Mouse (Mus musculus) liver, embryonic 14.5 days (tissue): ENCODE measurements at regions not wholly inside any gene's neighbourhood (a gene's known extent, or its start where the extent isn't known, plus 50 kb on each side); places are given as distances from the start of the nearest gene placed in this dataset.
A peak's percentile ranks its signal among the peaks of the same experiment; 100 is the strongest.

Experiments used
- ATAC-seq: fragments of 200-750 bp; cut with Nextera tagmentation; 2 replicates; pipeline ENCODE4 v1.8.0; 2017; ENCODE audit warnings: moderate number of reproducible peaks, mild to moderate bottlenecking, moderate library complexity; ENCODE audit not compliant: insufficient read depth
- DNase-seq, 3 experiments: peaks; one replicate each; pipeline ENCODE4 v3.0.0-alpha.2; 2012 to 2013; ENCODE audit warnings: low read depth in 3 of 3, low spot score in 3 of 3
- H3K27ac ChIP-seq: fragments of 300-500 bp; sonication (generic); 2 replicates; pipeline ENCODE4 v1.5.1; 2014; ENCODE audit warnings: moderate library complexity, mild to moderate bottlenecking, control low read depth, inconsistent platforms
- H3K27me3 ChIP-seq: fragments of 300-500 bp; sonication (generic); 2 replicates; pipeline ENCODE4 v1.6.1; 2014; ENCODE audit warnings: mild to moderate bottlenecking, low read length, moderate library complexity; ENCODE audit not compliant: control insufficient read depth, insufficient read depth
- H3K36me3 ChIP-seq: fragments of 300-500 bp; sonication (generic); replicated peaks from 2 replicates; pipeline ENCODE4 v1.6.1; 2014; ENCODE audit warnings: low read depth; ENCODE audit not compliant: control insufficient read depth, insufficient read depth
- H3K4me1 ChIP-seq, 2 experiments: fragments of 200-500 bp in 1 of 2; fragments of 300-500 bp in 1 of 2; sonication (generic) in 1 of 2; replicated peaks; 2 replicates each; pipeline ENCODE4 v1.6.1; 2012 to 2014; ENCODE audit warnings: antibody characterized with exemption in 1 of 2, inconsistent platforms in 1 of 2, low read length in 1 of 2; ENCODE audit not compliant: control insufficient read depth in 2 of 2, insufficient read depth in 2 of 2
- H3K4me2 ChIP-seq: fragments of 300-500 bp; sonication (generic); 2 replicates; pipeline ENCODE4 v1.6.1; 2014; ENCODE audit warnings: low read depth, mild to moderate bottlenecking, control low read depth, moderate library complexity
- H3K4me3 ChIP-seq, 2 experiments: fragments of 200-500 bp in 1 of 2; fragments of 300-500 bp in 1 of 2; sonication (generic) in 1 of 2; 2 replicates each; pipeline ENCODE4 v1.5.1; 2012 to 2014; ENCODE audit warnings: low read depth in 2 of 2, low read length in 2 of 2, mild to moderate bottlenecking in 2 of 2, control low read depth in 1 of 2, inconsistent platforms in 1 of 2, moderate library complexity in 1 of 2; ENCODE audit not compliant: insufficient read depth in 1 of 2
- H3K9ac ChIP-seq: fragments of 300-500 bp; sonication (generic); replicated peaks from 2 replicates; pipeline ENCODE4 v1.6.1; 2014; ENCODE audit warnings: mild to moderate bottlenecking, control low read depth, moderate library complexity
- H3K9me3 ChIP-seq: fragments of 300-500 bp; sonication (generic); 2 replicates; pipeline ENCODE4 v1.6.1; 2016; ENCODE audit warnings: low read length, mixed read lengths; ENCODE audit not compliant: control insufficient read depth
- CTCF ChIP-seq: IDR thresholded peaks from 2 replicates; pipeline ENCODE4 v1.5.1; 2016; ENCODE audit warnings: antibody characterized with exemption, low read depth, control low read depth
- EP300 ChIP-seq: IDR thresholded peaks from 2 replicates; pipeline ENCODE4 v1.6.1; 2016; ENCODE audit warnings: antibody characterized with exemption, low read depth
- WGBS: fragments of 180-500 bp; shearing (Covaris S2); extraction: QIAGEN DNeasy Blood & Tissue Kit; methylation state at CpG from one replicate; pipeline ENCODE4 v1.1.7; 2014; ENCODE audit not compliant: insufficient replicate concordance; 5-methylcytosine and 5-hydroxymethylcytosine counted together

DNA sequence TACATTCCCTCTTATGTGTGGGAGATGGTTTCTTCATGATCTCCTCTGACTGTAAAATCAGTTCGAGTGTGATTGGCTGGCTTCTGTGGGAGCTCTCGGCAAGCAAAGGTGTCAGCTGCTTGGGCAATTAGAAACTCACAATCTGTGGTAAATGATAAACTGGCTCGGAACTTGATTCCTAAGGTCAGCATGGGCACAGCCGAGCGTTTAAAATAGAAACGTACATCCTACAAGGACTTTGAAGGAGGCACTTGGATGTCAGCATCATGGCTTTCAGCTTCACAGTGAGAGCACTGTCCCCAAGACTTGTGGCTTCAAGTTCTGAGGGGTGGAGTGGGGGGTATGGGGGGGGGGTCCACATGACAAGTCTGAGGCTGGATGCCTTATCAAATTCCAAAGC is 231.3 kb downstream of the Gm10295 start:
- H3K9me3 ChIP-seq = no peaks in the 10 kb centered on the region
- DNase-seq (no peak), ATAC-seq (no peak)
- H3K27ac ChIP-seq = no peak overlapping the region
- no peak overlapping the region for H3K4me2 ChIP-seq
- H3K4me3 ChIP-seq = no peak overlapping the region
- no peaks in the 10 kb centered on the region for H3K27me3 ChIP-seq
- H3K4me1 ChIP-seq = 0 out of 4 replicates have a peak, but pooled peaks cover 0 to 2% of the 10 kb centered on the region in 2 experiments
- H3K9ac ChIP-seq = no peak overlapping the region
- WGBS = 55% methylated on average over 6 of the region's 6 CpGs
- no peaks in the 10 kb centered on the region for H3K36me3 ChIP-seq
- TF ChIP-seq EP300 (no peak), CTCF (no peak)

GRCm38 (mm10) chr7:71107101-71107500 is 244.2 kb downstream of the Gm10295 start:
- 70% methylated on average over 6 of the region's 6 CpGs for WGBS
- no peaks in the 10 kb centered on the region for H3K27me3 ChIP-seq
- no peak overlapping the region for H3K27ac ChIP-seq
- H3K9ac ChIP-seq = no peak overlapping the region
- ATAC-seq = no peak
- no peaks in the 10 kb centered on the region for H3K36me3 ChIP-seq
- no peaks in the 10 kb centered on the region for H3K4me1 ChIP-seq
- no peak overlapping the region for H3K4me2 ChIP-seq
- TF ChIP-seq EP300 (no peak), CTCF (no peak)
- H3K9me3 ChIP-seq = no peaks in the 10 kb centered on the region
- H3K4me3 ChIP-seq = no peak overlapping the region
- DNase-seq = no peak

DNA sequence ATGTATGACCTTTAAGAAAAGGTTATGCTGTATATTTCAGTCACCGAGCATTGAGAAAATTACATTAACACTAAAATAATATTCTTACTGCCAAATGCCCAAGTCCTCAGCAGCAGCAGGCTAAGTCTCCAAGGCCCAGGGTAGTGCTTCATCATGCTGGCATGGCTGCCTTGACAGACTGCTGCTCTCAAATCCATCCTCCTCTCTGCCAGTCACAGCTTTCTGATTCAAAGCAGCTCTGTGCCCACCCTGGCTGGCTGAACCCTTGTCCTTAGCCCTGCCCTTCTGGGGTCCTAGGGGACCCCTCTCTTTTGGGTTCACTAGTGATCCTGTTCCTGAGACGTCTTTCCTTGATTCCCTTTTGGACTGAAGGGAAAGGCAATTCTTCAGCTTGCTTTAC is 251.0 kb downstream of the Gm10295 start:
- H3K9ac ChIP-seq = no peak overlapping the region
- no peaks in the 10 kb centered on the region for H3K4me1 ChIP-seq
- DNase-seq (no peak), ATAC-seq (no peak)
- 54% methylated on average over 2 of the region's 2 CpGs for WGBS
- no peaks in the 10 kb centered on the region for H3K27me3 ChIP-seq
- no peak overlapping the region for H3K4me2 ChIP-seq
- no peaks in the 10 kb centered on the region for H3K9me3 ChIP-seq
- no peak for TF ChIP-seq EP300
- no peak for TF ChIP-seq CTCF
- H3K4me3 ChIP-seq = no peak overlapping the region
- H3K27ac ChIP-seq = no peak overlapping the region
- H3K36me3 ChIP-seq = no peaks in the 10 kb centered on the region

GRCm38 (mm10) chr7:71098276-71098675 is 253.0 kb downstream of the Gm10295 start:
- 56% methylated on average over 4 of the region's 4 CpGs for WGBS
- Histone ChIP-seq H3K4me2 (no peak overlapping the region), H3K27me3 (no peaks in the 10 kb centered on the region), H3K36me3 (no peaks in the 10 kb centered on the region), H3K27ac (no peak overlapping the region), H3K4me1 (peaks cover 0 to 9% of the 10 kb centered on the region in 2 experiments; a peak in 2 of 4 replicates), H3K9me3 (no peaks in the 10 kb centered on the region), H3K9ac (no peak overlapping the region), H3K4me3 (no peak overlapping the region)
- ATAC-seq (no peak), DNase-seq (no peak)
- TF ChIP-seq CTCF (no peak), EP300 (no peak)

DNA sequence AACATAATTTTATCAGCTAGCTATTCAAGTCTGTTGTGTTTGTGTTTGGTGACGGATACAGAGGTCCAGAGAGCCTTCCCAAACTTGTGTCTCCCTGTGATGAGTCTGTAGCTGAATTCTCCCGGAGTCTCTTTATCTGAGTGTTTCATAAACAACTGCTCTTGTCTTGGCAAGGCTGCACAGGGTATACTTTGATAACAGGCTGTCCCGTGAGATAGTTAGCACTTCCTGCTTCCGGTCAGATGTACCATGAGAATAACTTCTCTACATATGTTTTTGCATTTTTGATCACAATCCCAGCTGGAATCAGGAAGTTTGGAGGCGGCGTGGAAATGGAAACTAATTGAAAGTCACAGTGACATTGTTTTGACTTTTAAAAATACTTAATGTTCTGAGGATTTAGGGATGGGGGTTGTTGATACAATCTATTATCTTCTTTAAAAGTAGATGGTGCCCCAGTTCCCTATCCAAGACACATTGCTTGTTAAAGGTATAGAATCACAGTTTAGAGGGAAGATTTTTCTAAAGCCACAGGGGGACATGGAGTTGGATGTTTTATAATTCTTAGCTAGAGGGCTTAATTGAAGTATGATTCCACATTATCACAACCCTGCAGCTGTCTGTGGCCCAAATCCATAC is 257.9 kb downstream of the Gm10295 start:
- H3K27ac ChIP-seq = no peak overlapping the region
- H3K9ac ChIP-seq = no peak overlapping the region
- no peaks in the 10 kb centered on the region for H3K27me3 ChIP-seq
- H3K4me1 ChIP-seq = peaks cover 0 to 12% of the 10 kb centered on the region in 2 experiments; a peak in 2 of 4 replicates
- peak overlapping the region; percentile 20; the same call in 1 of the 2 replicates for H3K4me2 ChIP-seq
- ATAC-seq = peak; percentile 88
- no peak overlapping the region for H3K4me3 ChIP-seq
- H3K36me3 ChIP-seq = no peaks in the 10 kb centered on the region
- 18% methylated on average over 6 of the region's 6 CpGs for WGBS
- H3K9me3 ChIP-seq = no peaks in the 10 kb centered on the region
- TF ChIP-seq EP300 (peak; percentile 56), CTCF (no peak)
- peak; percentile 19 to 34 (median 28) for DNase-seq
